Mouse (Mus musculus) retina, adult 2 months (tissue): ENCODE measurements around the gene Rrnad1.

Experiments used
- DNase-seq: peaks from one replicate; pipeline ENCODE4 v3.0.0-alpha.2; 2012; ENCODE audit warnings: low read depth, low spot score

The Rrnad1 gene

DNA sequence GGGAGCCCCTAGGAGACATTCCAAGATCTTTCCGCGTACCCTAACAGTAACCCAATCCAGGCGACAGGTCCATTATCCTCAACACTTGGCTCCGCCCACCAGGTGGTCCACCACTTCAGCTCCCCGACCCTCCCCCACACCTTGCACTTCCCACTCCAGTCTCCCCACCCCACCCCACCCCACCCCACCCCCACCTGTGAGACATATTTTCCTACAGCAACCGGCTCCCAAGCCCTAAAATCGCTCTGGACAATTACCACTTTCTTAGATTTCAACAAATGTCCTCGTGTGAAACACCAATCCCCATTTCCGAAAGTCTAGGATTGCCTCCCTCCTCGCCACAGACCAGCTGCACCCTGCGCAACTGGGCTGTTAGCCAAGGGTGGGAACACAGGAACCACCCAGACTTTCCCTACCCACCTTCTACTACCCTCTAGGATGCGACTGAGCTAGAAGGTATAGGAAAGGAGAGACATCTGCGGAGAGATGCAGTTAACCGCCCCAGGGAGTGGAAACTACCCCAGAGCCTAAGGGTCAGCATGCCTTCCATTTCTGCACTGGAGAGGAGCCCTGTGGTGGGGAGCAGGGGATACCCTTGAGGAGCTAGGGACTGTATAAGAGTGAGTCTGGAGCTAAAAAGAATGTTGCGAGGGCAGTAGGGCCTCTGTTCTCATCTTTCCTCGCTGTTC, 18.9 kb upstream of the Rrnad1 start:
- no peak for DNase-seq

DNA sequence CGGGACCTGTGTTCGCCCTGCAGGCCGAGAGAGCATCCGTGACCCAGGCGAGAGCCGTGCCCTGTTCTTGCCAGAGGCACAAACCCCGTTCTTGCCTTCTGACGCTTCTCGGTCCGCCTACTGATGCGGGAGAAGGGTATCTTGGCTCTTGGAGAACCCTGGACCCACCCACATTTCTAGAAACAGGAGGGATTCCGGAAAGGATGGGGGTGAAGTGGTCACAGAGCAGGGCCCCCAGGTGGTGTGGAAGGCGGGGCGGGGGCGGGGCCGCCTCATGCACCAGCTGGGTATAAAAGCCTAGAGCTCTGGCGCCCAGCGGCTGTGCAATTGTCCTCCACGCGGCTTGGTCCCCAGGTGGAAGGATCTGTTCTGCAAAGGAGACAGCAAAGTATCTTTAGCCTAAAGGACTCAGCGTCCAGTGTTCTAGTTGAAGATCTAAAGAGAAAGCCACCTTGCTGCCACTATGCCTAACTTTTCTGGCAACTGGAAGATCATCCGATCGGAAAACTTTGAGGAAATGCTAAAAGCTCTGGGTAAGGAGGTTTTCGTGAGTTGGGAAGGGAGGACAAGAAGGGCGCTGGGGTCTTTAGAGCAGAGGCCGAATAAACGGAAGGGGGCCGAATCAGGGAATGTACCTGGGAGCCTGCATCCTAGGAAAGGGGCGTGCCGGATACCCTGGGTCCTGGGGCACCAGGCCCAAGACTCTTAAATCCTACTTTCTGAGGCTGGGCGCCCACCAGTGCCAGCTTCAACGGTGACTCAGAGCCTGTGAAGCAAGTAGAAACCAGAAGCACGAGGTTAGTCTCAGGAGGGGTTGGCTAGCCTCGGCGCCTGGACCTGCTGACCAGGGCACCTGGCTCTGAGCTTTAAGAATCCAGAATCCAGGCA, 18.1 kb upstream of the Rrnad1 start, which contains the start of gene Crabp2:
Gene Crabp2, plus strand, starts transcription at position 289 of the 888 bp plus-strand sequence.
- DNase-seq: no peak

DNA sequence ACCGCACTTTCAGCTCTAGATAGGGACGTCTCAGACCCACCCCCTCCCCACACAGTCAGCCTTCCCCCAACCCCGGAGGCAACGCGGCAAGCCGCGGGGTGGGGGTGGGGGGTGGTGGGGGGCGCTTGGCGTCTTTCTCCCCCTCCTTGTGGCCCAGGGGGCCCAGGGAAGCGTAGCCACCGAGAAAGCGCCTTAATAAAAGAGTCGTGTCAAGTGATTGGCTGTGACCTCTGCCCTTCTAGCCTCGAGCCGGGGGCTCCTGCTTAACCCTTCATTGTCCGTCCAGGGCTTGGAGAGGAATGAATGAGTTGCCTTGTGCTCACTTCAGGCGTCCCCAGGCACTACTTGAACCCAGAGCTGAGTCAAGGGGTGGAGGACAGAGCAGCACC, 17.3 kb upstream of the Rrnad1 start:
- no peak for DNase-seq

- DNase-seq: no peak
These were observed 16.7 kb upstream of the Rrnad1 start for GRCm38 (mm10) chr3:87947056-87947810.

DNA sequence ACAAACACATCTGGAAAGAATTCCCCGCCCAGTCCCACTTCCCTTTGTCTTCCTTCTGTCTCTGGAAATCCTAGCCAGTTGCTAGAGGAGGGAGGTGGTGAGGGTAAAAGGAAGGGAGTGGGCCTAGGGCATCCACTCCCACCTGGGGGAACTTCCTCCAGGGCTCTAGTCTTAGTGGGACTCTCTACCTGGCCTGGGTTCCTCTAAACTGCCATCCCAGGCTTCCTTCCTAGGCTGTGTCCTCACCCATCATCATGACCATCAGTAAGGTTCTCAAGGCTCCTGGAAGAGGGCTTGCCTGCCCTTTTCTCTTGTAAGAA, 16.0 kb upstream of the Rrnad1 start:
- DNase-seq: no peak

- no peak for DNase-seq
These were observed 15.4 kb upstream of the Rrnad1 start for GRCm38 (mm10) chr3:87945781-87946540.

- no peak for DNase-seq
These were observed 14.5 kb upstream of the Rrnad1 start for GRCm38 (mm10) chr3:87944838-87945600.

- no peak for DNase-seq
These were observed 13.1 kb upstream of the Rrnad1 start for GRCm38 (mm10) chr3:87943586-87943985.

GRCm38 (mm10) chr3:87942471-87942870, 12.0 kb upstream of the Rrnad1 start:
- DNase-seq: no peak

- DNase-seq: no peak
These were observed 10.1 kb upstream of the Rrnad1 start for GRCm38 (mm10) chr3:87940611-87941010.

DNA sequence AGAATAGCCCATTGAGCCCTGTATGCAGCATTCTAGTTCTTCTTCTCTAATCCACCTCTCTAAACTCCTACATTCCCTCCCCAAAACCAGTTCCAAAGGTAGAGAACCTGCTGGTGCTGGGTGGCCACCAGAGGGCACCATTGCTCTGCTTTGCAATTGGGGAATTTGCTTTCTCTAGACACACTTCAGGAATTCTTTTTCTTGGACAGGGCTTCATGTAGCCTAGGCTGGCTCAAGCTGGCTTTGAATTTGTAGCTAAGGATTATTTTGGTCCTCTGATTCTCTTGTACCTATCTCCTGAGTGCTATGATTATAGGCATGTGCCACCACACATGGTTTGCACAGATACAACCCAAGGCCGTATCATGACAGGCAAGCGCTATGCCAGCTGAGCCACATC, 5.3 kb upstream of the Rrnad1 start:
- peak; percentile 25 for DNase-seq

- DNase-seq: no peak
These were observed 4.7 kb upstream of the Rrnad1 start for GRCm38 (mm10) chr3:87935201-87935600.

DNA sequence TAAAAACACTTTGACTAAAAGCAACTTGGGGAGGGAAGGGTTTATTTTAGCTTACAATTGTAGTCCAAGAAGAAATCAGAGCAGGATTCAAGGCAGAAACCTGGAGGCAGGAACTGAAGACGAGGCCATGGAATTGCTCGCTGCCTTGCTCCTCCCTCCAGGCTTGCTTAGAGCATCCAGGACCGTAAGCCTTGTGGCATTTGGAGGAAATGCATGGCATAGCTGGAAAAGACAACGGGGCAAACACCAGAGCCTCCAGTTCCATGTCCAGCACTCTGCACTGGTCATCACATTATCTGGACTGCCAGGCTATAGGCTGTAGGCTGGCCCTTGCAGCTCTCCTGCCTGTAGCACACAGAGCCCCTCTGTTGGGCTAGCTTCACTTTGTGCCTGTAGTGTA, 4.0 kb upstream of the Rrnad1 start:
- no peak for DNase-seq

GRCm38 (mm10) chr3:87934026-87934425, 3.5 kb upstream of the Rrnad1 start:
- no peak for DNase-seq

GRCm38 (mm10) chr3:87929341-87930077, 1.0 kb downstream of the Rrnad1 start:
- no peak for DNase-seq

DNA sequence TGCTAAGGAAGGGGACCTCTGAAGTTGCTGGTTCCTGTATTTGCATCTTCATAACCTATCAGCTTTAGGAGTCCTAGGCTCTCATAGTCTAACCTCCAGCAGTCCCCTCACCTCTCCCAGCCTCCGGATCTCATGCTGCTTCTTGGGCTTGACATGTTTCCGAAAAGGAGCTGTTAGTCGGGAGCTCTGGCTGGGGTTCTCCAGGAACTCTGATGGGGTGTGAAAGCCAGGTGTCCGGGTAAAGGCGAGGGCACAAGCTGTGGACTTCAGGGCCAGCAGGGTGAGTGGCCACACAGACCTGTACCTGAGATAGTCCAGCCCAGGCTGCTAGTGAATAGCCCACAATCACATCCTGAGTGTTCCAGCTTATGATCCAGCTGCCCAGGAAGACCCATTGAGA, 3.1 kb downstream of the Rrnad1 start:
- DNase-seq: no peak

DNA sequence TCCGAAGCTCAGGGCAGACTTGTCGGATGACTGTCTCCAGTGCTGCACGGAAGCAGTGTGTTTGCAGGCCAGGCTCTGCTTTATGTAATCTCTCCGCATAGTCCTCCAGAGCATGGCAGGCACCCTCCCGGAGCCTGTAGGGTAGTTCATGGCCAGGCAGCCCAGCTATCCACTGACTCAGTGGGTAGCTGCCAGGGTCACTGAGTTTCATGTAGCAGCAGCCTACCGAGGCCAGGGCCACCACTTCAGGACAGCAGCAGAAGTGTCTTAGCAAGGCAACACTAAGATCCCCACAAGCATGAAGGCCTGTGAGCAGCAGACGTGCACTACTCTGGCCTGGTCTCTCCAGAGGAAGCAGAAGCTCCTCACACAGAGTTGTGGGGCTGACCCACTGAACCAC, 5.5 kb downstream of the Rrnad1 start:
- no peak for DNase-seq

- DNase-seq: no peak
These were observed 10.1 kb downstream of the Rrnad1 start for GRCm38 (mm10) chr3:87920270-87920943.

GRCm38 (mm10) chr3:87919336-87920108, 11.0 kb downstream of the Rrnad1 start, which contains the start of gene Mrpl24:
TSS of gene Mrpl24 (plus strand) at chr3:87919506.
- DNase-seq: peak; percentile 80
